Mouse (Mus musculus) MEL (cell line): ENCODE data around the gene Spaca3. TPM values are rescaled to one million over a fixed set of nuclear protein-coding genes. Genes with fewer than 3 reads are reported as not detected.

Experiments
- DNase-seq: peaks from one replicate; pipeline ENCODE4 v3.0.0; 2011; ENCODE audit warnings: low read depth, low spot score
- H3K27ac ChIP-seq: 2 replicates; pipeline ENCODE4 v1.5.1; 2012; ENCODE audit warnings: low read depth, mild to moderate bottlenecking, control low read depth, low read length, moderate library complexity; ENCODE audit not compliant: control insufficient read depth
- H3K27me3 ChIP-seq, 2 experiments: fragments of 150-350 bp in 1 of 2; sonication (generic) in 1 of 2; 2 replicates each; pipeline ENCODE4 v1.6.1; 2012; ENCODE audit warnings: low read length in 2 of 2, mild to moderate bottlenecking in 2 of 2, improper control_type of control experiment in 1 of 2, moderate library complexity in 1 of 2; ENCODE audit not compliant: insufficient read depth in 2 of 2, control insufficient read depth in 1 of 2
- H3K36me3 ChIP-seq, 2 experiments: 2 replicates each; pipeline ENCODE4 v1.6.1; 2012 to 2014; ENCODE audit warnings: low read length in 2 of 2, improper control_type of control experiment in 1 of 2, inconsistent platforms in 1 of 2, mild to moderate bottlenecking in 1 of 2; ENCODE audit not compliant: insufficient read depth in 2 of 2, control insufficient read depth in 1 of 2
- H3K4me1 ChIP-seq, 2 experiments: fragments of 150-350 bp in 1 of 2; sonication (generic) in 1 of 2; 2 replicates each; pipeline ENCODE4 v1.6.1; 2012; ENCODE audit warnings: low read length in 2 of 2, improper control_type of control experiment in 1 of 2, mild to moderate bottlenecking in 1 of 2; ENCODE audit not compliant: insufficient read depth in 2 of 2, control insufficient read depth in 1 of 2
- H3K4me3 ChIP-seq, 2 experiments: fragments of 150-350 bp in 1 of 2; sonication (generic) in 1 of 2; 2 replicates each; pipeline ENCODE4 v1.5.1; 2012; ENCODE audit warnings: low read depth in 2 of 2, low read length in 2 of 2, mild to moderate bottlenecking in 2 of 2, moderate library complexity in 2 of 2, control low read depth in 1 of 2, improper control_type of control experiment in 1 of 2; ENCODE audit not compliant: control insufficient read depth in 1 of 2, insufficient read depth in 1 of 2
- H3K79me2 ChIP-seq: 2 replicates; pipeline ENCODE4 v1.6.1; 2012; ENCODE audit warnings: mild to moderate bottlenecking, low read length, moderate library complexity; ENCODE audit not compliant: control insufficient read depth, poor library complexity, insufficient read depth
- H3K9ac ChIP-seq: 2 replicates; pipeline ENCODE4 v1.6.1; 2012; ENCODE audit warnings: low read depth, mild to moderate bottlenecking, control low read depth, low read length, moderate library complexity; ENCODE audit not compliant: control insufficient read depth, poor library complexity, severe bottlenecking
- H3K9me3 ChIP-seq: fragments of 150-350 bp; sonication (generic); replicated peaks from 2 replicates; pipeline ENCODE4 v1.6.1; 2012; ENCODE audit warnings: mild to moderate bottlenecking, low read length, improper control_type of control experiment, moderate library complexity; ENCODE audit not compliant: insufficient read depth
- BHLHE40 ChIP-seq: IDR thresholded peaks from 2 replicates; pipeline ENCODE4 v1.6.1; 2012; ENCODE audit warnings: low read depth, mild to moderate bottlenecking, inconsistent platforms, low read length, improper control_type of control experiment, borderline replicate concordance
- ELF1 ChIP-seq: IDR thresholded peaks from 2 replicates; pipeline ENCODE4 v1.6.1; 2014; ENCODE audit warnings: low read depth, mild to moderate bottlenecking, inconsistent platforms, low read length, improper control_type of control experiment, moderate library complexity
- ETS1 ChIP-seq: IDR thresholded peaks from 2 replicates; pipeline ENCODE4 v1.6.1; 2012; ENCODE audit warnings: low read depth, mild to moderate bottlenecking, inconsistent platforms, low read length, improper control_type of control experiment, moderate library complexity
- GATA1 ChIP-seq: IDR thresholded peaks from 2 replicates; pipeline ENCODE4 v1.6.1; 2011; ENCODE audit warnings: low read depth, low read length, improper control_type of control experiment
- HCFC1 ChIP-seq: IDR thresholded peaks from 2 replicates; pipeline ENCODE4 v1.6.1; 2012; ENCODE audit warnings: low read depth, mild to moderate bottlenecking, inconsistent platforms, low read length, improper control_type of control experiment, moderate library complexity
- MAFK ChIP-seq: IDR thresholded peaks from 2 replicates; pipeline ENCODE4 v1.6.1; 2011; ENCODE audit warnings: low read depth, mild to moderate bottlenecking, low read length, improper control_type of control experiment, borderline replicate concordance
- MAZ ChIP-seq: IDR thresholded peaks from 2 replicates; pipeline ENCODE4 v1.6.1; 2012; ENCODE audit warnings: low read depth, mild to moderate bottlenecking, inconsistent platforms, low read length, improper control_type of control experiment
- MEF2A ChIP-seq: IDR thresholded peaks from 2 replicates; pipeline ENCODE4 v1.6.1; 2014; ENCODE audit warnings: low read depth, mild to moderate bottlenecking, inconsistent platforms, low read length, improper control_type of control experiment; ENCODE audit not compliant: poor library complexity, insufficient replicate concordance, severe bottlenecking; ENCODE audit errors: extremely low read depth
- MYB ChIP-seq: IDR thresholded peaks from 2 replicates; pipeline ENCODE4 v1.6.1; 2011; ENCODE audit warnings: mild to moderate bottlenecking, low read depth, low read length, improper control_type of control experiment
- NRF1 ChIP-seq: IDR thresholded peaks from 2 replicates; pipeline ENCODE4 v1.6.1; 2014; ENCODE audit warnings: low read depth, mild to moderate bottlenecking, inconsistent platforms, low read length, improper control_type of control experiment, moderate library complexity; ENCODE audit not compliant: poor library complexity, insufficient read depth, severe bottlenecking
- RAD21 ChIP-seq: IDR thresholded peaks from 2 replicates; pipeline ENCODE4 v1.6.1; 2011; ENCODE audit warnings: mild to moderate bottlenecking, low read depth, low read length, improper control_type of control experiment
- SIN3A ChIP-seq: IDR thresholded peaks from 2 replicates; pipeline ENCODE4 v1.6.1; 2012; ENCODE audit warnings: low read length, improper control_type of control experiment, inconsistent platforms
- TAL1 ChIP-seq: IDR thresholded peaks from 2 replicates; pipeline ENCODE4 v1.6.1; 2012; ENCODE audit warnings: mild to moderate bottlenecking, inconsistent platforms, low read length, moderate library complexity, mixed read lengths
- TBP ChIP-seq: IDR thresholded peaks from 2 replicates; pipeline ENCODE4 v1.8.0; 2011; ENCODE audit warnings: low read depth, low read length, improper control_type of control experiment
- UBTF ChIP-seq: IDR thresholded peaks from 2 replicates; pipeline ENCODE4 v1.6.1; 2012; ENCODE audit warnings: low read depth, mild to moderate bottlenecking, inconsistent platforms, low read length, improper control_type of control experiment, moderate library complexity, borderline replicate concordance; ENCODE audit not compliant: insufficient read depth
- USF1 ChIP-seq: IDR thresholded peaks from 2 replicates; pipeline ENCODE4 v1.6.1; 2014; ENCODE audit warnings: low read depth, mild to moderate bottlenecking, inconsistent platforms, low read length, improper control_type of control experiment, moderate library complexity
- ZMIZ1 ChIP-seq: IDR thresholded peaks from 2 replicates; pipeline ENCODE4 v1.6.1; 2012; ENCODE audit warnings: low read depth, mild to moderate bottlenecking, inconsistent platforms, low read length, improper control_type of control experiment, moderate library complexity
- polyA plus RNA-seq, 2 experiments: library from polyadenylated mRNA; stranded (reverse) in 1 of 2; unstranded in 1 of 2; fragments of >175 nt in 1 of 2; fragments of >200 nt in 1 of 2; gene quantifications; 2 replicates each; pipeline versions ENCODE4 v1.2.1 to v1.2.4; 2012; ENCODE audit warnings: low replicate concordance in 2 of 2, low read depth in 1 of 2; ENCODE audit not compliant: insufficient read length in 2 of 2, insufficient read depth in 1 of 2, missing spikeins in 1 of 2
- total RNA-seq: library from RNA; depleted of rRNA; stranded (reverse); fragments of 300-350 nt; gene quantifications from 2 replicates; pipeline ENCODE4 v1.2.3, GENCODE M21; 2012

Gene Spaca3
- total and polyA plus RNA-seq, 3 experiments, result not detected

DNA sequence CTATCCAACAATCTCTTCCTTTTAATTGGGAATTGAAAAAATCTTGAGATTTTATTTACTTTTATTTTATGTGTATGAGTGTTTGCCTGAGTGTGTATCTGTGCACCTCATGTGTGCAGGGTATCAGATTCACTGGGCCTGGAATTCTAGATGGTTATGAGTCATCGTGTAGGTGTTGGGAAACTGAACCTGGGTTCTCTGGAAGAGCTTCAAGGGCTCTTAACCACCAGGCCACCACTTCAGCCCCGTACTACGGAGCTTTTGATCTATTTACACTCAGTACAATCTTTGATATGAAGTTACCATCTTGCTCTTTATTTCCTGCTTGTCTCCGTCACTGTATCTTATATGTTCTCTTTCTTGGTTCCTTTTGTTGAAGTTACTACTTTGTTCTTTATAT is 42.4 kb downstream of the Spaca3 start:
- Histone ChIP-seq H3K9me3 (no peaks in the 10 kb centered on the region), H3K9ac (no peak overlapping the region), H3K27ac (no peak overlapping the region), H3K36me3 (no peaks in the 10 kb centered on the region), H3K4me3 (no peak overlapping the region), H3K27me3 (peaks cover 4 to 5% of the 10 kb centered on the region in 2 experiments; a peak in 3 of 4 replicates), H3K79me2 (no peaks in the 10 kb centered on the region), H3K4me1 (no peaks in the 10 kb centered on the region)
- TF ChIP-seq GATA1 (no peak), RAD21 (no peak), ELF1 (no peak), SIN3A (no peak), BHLHE40 (no peak)
- DNase-seq, result no peak

- no peak for DNase-seq
- Histone ChIP-seq H3K9me3 (no peaks in the 10 kb centered on the region), H3K36me3 (no peaks in the 10 kb centered on the region), H3K4me3 (no peak overlapping the region), H3K27ac (no peak overlapping the region), H3K4me1 (no peaks in the 10 kb centered on the region), H3K9ac (no peak overlapping the region), H3K27me3 (peaks cover 1 to 3% of the 10 kb centered on the region in 2 experiments; a peak in 2 of 4 replicates), H3K79me2 (no peaks in the 10 kb centered on the region)
- TF ChIP-seq TAL1 (no peak), NRF1 (no peak), MEF2A (no peak), MYB (no peak), UBTF (no peak), MAFK (no peak), ZMIZ1 (no peak), HCFC1 (no peak), MAZ (no peak), USF1 (no peak), ETS1 (no peak), TBP (no peak), GATA1 (no peak)
Observed at GRCm38 (mm10) chr11:80902664-80903063, 44.5 kb downstream of the Spaca3 start.
